Mouse (Mus musculus) bone marrow, adult 2 months (tissue): ENCODE data around the gene Pcdh20.

ENCODE experiments used
- CTCF ChIP-seq: fragments of 200-500 bp; IDR thresholded peaks from 2 replicates; pipeline ENCODE4 v1.5.1; 2011; ENCODE audit warnings: low read length, control low read depth; ENCODE audit not compliant: control insufficient read depth, insufficient read depth
- POLR2A ChIP-seq: fragments of 200-500 bp; IDR thresholded peaks from 2 replicates; pipeline ENCODE4 v1.6.1; 2011; ENCODE audit warnings: low read depth, mild to moderate bottlenecking, control low read depth, low read length, borderline replicate concordance; ENCODE audit not compliant: control insufficient read depth

GRCm38 (mm10) chr14:88443304-88443703 is 27.9 kb downstream of the Pcdh20 start:
- TF ChIP-seq POLR2A (no peak), CTCF (no peak)
